Mouse (Mus musculus) CH12F3 (cell line): Measurements from ENCODE around the gene Stx5a.
"Not testable (repeated sequence)": the region's sequence is repeated elsewhere in the genome, so short reads cannot be mapped to it uniquely, and the experiment has no call there.

Experiments used
- in situ Hi-C: fragments of 300-500 bp; cut with MboI; formaldehyde crosslinking; loops from 2 replicates; pipeline ENCODE4 v1.14.3; 2020; ENCODE audit warnings: low sequenced_read_pairs

Stx5a gene

DNA sequence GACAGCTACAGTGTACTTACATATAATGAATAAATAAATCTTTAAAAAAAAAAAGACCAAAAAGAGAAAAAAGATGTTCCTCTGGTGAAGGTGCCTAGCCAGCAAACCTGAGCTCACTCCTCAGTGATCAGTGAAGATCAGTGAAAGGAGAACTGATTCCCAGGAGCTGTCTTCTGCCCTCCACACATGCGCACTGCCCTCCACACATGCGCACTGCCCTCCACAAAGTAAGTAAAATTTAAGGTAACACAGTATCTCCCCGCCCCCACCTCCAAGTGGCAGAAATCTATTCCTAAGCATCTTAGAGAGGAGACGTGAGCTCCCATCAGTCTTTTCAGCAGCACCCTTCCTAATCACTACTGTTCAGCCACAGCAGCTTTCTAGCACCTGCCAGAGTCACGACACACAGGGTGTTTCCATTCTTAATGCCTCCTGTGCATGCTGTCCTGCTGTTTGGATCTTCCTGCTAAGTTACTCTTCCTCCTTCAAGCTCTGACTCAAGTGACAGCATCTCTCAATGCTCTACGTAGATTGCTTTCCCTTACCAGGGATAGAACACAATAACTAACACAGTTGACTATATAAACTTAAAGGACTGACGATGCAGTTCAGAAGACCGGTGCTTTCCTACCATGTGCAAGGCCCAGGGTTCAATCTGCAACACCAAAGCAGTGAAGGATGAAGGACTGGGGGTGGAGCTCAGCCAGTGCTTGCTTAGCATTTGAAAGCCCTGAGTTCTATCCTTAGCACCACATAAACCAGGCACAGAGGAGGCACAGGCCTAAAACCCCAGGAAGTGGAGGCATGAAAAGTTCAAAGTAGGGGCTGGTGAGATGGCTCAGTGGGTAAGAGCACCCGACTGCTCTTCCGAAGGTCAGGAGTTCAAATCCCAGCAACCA is 25.1 kb upstream of the Stx5a start:
- in situ Hi-C loops: no loop called here

DNA sequence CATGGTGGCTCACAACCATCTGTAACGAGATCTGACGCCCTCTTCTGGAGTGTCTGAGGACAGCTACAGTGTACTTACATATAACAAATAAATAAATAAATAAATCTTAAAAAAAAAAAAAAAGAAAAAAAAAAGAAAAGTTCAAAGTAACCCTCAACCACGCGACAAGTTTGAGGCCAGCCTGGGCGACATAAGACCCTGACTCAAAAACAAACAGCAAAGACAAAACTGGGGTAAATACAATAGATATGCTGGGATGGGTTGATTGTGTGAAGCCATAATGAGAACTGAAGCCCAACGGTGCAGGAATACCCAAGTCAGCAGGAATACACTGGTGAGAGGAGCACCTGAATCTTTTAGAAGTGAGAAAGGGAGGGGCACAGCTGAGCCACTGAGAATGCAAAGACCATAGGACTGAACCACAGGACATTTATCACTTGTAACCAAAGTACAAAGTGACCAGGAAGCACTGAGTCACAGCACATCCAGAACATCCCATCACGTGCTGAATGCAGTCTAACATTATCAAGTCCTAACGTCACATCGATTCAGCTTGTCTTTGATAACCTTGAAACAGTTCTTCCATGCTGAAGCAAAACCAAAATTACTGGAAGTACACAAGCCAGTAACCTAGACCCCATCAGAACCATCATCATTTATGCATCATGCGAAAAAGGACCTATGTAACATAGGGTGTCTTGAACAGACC is 24.3 kb upstream of the Stx5a start:
- in situ Hi-C loops: no loop called here

DNA sequence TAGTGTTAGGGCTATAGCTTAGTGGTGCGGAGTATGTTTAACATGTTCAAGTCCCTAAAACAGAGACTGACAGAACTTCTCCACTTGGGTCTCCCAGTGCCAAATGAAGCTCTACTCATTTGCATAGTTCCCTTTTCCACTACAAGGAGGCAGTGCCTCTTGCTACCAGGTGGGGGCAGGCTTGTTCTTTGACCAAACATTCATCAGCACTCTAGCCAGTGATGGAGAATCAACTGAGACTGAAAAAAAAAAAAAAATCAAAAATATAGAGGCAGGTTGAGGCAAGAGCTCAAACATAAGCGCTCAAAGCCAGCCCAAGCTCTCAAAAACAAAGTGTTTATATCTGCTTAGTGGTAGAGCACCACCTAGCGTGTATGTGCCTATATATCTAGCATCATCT is 22.9 kb upstream of the Stx5a start:
- in situ Hi-C loops: no loop called here

DNA sequence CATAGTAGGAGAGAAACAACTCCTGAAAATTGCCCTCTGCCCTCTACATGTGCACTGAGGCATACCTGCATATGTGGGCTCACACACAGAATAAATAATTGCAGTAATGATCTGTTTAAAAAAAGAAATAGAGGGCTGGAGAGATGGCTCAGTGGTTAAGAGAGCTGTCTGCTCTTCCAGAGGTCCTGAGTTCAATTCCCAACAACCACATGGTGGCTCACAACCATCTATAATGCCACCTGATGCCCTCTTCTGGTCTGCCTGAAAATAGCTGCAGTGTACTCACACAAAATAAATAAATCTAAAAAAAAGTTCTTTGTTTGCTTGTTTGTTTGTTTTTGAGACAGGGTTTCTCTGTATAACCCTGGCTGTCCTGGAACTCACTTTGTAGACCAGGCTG is 22.2 kb upstream of the Stx5a start:
- in situ Hi-C loops: not testable (repeated sequence)

DNA sequence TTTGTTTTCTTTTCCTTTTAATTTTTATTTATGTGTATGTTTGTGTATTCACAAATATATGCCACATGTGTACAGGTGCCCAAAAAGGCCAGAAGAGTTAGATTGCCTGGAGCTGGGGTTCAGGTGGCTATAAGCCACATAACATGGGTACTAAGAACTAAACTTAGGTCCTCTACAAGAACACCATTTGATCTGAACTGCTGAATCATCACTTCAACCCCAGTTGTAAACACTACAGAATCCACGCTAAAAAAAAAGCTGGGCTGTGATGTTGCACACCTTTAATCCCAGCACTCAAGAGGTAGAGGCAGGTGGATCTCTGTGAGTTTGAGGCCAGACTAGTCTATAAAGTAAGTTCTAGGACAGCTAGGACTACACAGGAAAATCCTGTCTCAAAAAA is 19.8 kb upstream of the Stx5a start:
- in situ Hi-C loops: no loop called here

DNA sequence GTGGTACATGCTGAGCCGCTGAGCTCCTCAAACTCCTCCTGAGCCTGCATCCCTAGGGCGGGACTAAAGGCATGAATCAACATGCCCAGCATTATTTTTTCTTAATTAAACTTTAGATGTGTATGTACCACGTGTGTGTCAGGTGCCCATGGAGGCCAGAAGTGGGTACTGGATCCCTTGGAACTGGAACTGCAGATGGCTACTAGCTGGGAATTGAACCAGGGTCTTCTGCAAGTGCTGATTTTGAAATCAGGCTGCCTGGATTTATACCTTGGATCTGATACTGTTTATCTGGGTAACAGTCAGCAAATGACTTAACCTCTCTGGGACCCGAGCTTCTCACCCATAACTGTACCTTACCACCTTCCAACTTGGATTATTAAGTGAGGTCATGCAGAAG is 19.2 kb upstream of the Stx5a start:
- in situ Hi-C loops: no loop called here

DNA sequence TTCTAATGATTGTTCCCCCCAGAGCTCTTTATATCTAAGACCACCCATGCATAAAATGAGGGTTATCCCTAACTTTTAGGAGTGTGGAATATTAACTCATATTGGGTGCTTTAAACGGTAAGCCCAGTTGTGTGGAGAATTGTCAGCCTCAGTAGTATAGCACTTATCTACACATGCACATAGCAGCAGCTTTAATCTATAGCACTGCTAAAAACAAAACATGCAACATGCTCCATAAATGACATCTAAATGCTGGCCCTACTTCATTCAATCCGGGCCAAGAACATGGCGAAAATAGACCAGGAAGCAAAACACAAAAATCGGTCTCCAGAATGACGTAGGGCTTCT is 18.7 kb upstream of the Stx5a start:
- in situ Hi-C loops: no loop called here

DNA sequence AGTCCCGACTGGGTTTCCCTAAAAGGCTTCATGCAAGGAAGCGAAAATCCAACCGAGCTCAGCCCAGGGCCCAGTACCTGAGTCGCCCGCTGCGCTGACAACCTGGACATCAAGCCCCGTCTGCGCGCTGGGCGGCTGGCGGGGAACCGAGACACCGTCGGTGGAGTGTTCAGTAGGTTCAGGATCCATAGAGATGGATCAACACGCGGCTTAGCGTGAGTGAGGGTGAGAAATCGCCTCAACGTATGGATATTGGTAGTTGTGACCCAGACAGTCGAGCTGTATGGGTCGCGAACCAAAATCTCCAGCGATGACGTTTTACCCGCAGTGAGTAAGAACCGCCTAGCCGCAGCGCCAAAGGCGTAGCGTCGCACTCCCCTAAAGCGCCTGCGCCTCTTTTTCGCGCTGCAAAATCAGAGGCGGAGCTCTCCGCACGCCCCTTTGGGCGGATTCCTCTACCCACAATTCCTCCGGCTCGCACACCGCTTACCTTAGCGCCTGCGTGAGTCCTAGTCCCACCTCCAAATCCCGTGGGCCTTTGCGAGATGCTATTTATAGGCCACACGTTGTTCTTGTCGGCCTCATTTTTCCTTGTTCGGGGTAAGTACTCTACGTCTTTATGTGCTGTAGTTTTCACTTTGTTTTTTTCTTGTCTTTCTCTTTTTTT is 18.2 kb upstream of the Stx5a start, which contains the start of gene Slc3a2:
Gene Slc3a2, minus strand, starts transcription at position 463 of the 667 bp plus-strand sequence.
- in situ Hi-C loops: no loop called here

DNA sequence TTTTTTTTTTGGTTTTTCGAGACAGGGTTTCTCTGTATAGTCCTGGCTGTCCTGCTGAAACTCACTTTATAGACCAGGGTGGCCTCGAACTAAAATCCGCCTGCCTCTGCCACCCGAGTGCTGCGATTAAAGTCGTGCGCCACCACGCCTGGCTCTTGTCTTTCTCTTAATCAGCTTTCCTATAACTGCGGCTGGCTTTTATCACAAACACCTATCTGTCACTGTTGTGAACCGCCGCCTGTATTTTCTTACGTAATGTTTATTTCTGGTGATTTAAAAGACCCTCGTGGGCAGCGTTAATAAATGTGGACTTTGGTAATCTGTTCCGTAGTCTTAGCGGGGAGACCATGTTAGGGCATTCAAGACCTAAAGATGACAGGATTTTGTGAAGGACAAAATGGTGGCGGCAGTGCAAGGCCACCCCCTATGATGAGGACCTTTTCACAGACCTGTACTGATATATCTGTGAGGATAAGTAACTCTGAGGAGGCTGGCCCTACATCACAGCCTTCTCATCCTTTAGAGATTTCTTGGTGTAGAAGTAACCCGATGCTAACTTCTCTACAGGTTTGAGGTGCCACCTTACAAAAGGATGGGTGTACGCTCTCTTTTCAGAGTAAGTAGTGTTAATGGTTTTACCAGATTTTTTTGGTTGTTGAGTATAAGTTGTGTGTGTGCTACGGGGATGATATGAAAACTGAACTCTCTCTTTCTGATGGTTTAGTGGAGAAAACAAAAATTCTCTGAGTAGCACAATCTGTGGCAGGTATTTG is 17.5 kb upstream of the Stx5a start:
- in situ Hi-C loops: no loop called here

DNA sequence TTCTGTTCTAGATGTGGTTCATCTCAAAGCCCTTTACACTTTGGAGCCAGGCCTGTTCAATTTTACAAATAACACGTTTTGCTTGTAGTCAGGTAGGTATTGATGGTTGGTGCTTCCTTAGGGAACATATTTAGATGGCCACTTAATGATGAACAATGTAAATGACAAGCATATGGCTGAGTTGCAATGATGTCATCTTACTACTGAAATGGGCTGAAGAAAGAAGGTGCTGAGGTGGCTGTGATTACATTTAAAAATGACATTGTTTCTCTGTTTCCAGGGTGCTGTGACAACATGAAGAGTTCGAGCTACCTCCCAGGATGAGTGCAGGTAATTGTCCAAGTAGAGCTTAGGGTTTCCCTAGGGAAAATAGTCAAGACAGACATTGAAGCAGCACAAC is 16.8 kb upstream of the Stx5a start:
- in situ Hi-C loops: no loop called here

DNA sequence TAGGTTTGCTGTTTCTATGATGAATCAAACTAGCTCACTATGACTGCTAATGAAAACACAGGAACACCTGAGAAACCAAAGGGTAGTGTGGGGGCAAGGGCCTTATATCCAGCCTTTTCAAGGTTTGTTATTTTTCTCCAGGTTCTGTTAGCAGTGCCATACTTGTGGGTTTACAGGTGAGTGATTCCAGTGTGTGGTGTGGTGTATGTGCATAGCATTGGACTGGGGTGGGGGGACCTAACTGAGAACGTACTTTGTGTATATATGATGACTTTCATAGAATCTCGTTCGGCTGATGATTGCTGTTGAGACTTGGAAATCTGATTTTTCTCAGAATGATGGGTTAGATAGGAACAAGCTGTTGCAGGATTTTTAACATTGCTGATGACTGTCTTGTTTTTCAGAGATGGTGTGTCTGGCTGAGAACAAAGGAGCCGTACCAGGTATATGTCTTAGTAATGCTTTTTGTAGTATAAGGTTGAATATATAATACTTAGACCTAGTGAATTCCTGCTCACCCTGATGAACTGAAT is 16.1 kb upstream of the Stx5a start:
- in situ Hi-C loops: no loop called here

DNA sequence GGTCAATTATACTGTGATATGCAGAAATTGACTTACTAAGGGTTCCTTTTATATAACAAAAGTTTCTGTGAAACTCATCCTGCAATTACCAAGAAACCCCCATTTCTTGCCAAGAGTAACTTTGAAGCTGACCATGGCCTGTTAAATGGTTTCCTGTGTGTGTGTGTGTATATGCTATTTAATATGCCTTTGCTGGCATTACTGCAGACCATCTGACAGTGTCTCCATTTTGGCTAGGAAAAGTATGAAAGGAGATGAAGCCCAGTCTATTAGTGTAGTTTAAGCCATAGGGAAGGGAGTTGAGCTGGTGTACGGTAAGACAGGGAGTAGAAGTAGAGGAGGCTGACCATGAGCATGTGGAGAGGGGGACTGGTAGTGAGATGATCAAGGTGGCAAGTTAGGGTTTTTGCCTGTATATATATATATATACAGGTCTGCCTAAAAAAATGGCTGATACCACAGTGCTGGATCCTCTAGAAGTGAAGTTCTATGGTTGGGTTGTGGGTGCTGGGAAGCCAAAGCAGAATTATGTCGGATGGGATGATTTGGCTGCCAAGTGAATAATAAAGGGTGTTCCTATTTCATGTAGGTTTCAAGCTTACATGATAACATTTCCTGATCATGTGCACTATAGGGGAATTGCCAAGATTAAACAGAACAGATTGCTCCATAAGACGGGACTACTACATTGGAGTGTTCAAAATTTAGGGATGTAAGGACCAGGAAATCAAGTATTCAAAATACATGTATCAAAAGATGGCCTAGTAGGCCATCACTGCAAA is 14.4 kb upstream of the Stx5a start:
- in situ Hi-C loops: no loop called here

DNA sequence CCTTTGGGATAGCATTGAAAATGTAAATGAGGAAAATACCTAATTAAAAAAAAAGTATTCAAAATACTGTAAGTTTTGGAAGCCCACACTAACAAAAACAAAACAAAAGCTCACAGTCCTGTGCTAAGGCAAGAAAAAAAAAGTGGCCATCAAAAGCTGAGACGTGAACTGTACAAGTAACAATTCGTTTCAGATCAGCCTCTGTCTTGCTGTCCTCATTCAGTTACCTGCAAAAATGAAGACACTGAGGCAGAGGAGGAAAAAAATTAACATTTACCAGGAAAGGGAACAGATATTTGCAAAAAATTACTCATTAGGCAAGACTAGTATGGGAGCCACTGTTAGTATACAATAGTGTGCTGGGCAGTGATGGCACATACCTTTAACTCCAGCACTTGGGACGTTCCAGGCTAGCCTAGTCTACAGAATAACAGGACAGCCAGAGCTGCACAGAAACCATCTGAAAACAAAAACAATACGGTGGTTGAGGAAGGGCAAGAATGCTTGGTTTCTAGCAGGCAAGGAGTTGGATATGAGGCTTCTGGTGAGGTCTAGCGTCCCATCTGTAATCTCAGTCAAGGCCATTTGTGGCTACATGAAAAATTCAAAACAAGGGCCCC is 13.6 kb upstream of the Stx5a start:
- in situ Hi-C loops: no loop called here

DNA sequence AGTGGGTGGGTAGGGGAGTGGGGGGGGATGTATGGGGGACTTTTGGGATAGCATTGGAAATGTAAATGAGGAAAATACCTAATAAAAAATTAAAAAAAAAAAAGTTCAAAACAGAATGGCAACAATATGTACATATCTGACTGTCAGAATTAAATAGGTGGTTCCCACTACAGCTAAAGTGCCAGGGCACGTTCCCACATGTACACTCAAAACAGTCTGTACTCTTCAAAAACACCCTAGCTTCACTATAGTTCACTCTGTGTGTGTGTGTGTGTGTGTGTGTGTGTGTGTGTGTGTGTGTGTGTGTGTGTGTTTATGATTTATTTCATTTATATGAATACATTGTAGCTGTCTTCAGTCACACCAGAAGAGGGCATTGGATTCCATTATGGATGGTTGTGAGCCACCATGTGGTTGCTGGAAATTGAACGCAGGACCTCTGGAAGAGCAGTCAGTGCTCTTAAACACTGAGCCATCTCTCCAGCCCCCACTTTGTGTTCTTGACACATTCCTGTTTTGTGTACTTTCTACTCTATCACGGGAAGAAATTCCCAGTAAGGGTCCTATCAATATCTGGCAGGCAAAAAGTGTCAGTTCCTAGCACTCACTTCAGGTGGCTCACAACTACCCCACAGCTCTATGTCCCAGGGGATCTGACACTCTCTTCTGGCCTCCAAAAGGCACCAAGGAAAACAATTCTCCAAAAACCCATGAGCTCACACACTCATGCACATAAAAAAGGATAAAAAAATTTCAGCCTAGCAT is 12.7 kb upstream of the Stx5a start:
- in situ Hi-C loops: not testable (repeated sequence)

DNA sequence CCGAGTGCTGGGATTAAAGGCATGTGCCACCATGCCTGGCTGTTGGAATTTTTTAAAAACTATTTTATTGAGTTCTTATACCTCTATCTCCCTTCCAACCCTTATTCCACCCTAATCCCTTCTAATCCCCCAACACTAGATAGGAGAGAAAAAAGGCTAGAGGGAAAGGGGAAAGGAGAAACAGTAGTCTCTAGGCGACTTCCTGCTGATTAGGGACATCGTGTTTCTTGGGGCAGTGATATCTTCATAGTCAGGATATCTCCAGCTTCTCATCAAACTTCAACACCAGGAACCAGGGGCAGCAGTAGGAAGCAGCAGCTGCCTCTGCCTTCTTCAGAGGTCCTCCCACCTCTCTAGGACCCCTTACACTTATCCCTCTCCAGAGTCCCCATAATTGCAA is 6.9 kb upstream of the Stx5a start:
- in situ Hi-C loops: no loop called here

DNA sequence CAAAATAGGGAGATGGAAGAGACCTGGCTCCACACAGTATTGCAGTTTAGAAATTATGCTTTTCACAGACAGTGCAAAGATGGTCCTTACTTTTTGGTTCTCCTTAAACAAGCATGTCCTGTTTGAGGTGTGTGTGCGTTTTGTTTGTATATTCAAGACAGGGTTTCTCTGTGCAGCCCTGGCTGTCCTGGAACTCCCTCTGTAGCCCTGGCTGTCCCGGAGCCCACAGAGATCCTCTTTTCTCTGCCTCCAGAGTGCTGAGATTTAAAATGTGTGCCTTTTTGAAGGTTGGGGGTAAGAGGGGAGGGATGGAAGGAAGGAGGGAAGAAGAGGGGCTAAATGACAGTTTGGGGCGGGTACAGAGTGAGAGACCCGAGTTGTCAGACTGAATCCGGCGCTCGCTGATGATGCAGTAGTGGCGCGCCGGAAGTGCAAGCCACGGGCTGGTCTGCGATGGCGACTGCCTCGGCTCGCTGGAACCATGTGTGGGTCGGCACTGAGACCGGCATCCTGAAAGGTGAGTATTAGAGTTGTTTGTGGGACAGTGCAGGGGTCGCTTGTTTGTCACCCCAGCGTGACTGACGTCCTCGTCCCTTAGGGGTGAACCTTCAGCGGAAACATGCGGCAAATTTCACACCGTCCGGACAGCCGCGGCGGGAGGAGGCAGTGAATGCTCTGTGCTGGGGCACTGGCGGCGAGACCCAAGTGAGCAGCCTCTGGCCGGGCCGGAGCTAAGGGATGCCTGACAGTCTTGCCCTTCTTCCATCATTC is 5.6 kb upstream of the Stx5a start, which contains the start of gene Wdr74:
Gene Wdr74, plus strand, starts transcription at position 439 of the 771 bp plus-strand sequence.
- in situ Hi-C loops: no loop called here

DNA sequence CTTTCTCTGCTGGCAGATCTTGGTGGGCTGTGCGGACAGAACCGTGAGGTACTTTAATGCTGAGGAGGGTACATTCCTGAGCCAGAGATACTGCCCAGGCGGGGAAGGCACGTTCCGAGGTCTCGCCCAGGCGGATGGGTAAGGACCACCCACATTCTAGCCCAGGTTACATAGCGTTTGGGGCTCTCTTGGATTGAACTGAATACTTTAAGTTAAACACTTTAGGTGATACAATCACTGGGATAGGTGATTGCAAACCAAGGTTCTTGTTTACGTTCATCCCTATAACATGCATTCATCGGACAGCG is 5.1 kb upstream of the Stx5a start:
- in situ Hi-C loops: no loop called here

DNA sequence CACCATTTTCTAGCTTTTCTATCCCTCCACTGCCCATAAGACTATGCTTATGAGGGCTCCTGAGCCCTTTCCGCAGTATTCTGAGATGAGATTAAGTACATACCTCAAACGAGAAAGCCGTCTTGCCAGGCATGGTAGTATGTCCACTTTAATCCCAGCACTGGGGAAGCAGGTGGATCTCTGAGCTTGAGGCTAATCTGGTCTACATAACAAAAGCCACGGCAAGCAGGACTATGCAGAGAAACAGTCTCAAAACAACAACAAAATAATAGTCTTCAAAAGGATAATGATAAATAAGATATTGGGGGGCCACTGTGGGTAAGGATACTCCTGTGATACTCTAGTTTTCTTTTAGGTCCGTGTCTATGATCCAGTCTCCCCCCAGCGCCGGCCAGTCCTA is 2.3 kb upstream of the Stx5a start:
- in situ Hi-C loops: no loop called here
